Mouse (Mus musculus) gastrocnemius, postnatal 14 days (tissue): ENCODE results near the gene Zdhhc7. TPM values are rescaled to one million over a fixed set of nuclear protein-coding genes. Genes with fewer than 3 reads are reported as not detected.

Experiments
- DNase-seq: peaks from one replicate; pipeline ENCODE4 v3.0.0; 2021; ENCODE audit warnings: mixed read lengths
- intact Hi-C: fragments of 180-260 bp; cut with DNase I; formaldehyde crosslinking; loops from one replicate; pipeline ENCODE4 v1.15.1; 2025; ENCODE audit warnings: low total_unique reads
- long read RNA-seq, 2 experiments: library from polyadenylated mRNA; stranded (forward); transcript quantifications; one replicate each; pipeline ENCODE4 v2.0.0; 2021
- total RNA-seq, 2 experiments: library from RNA; stranded (reverse); gene quantifications; 2 replicates each; pipeline ENCODE4 v1.2.3; 2021

Zdhhc7 gene
- total RNA-seq: 10 to 100 TPM; 21.0 to 21.2 TPM
- long read RNA-seq, experiment 1, transcript Zdhhc7-201 (8 exons, 3,069 nt): major isoform, 39 of 49 reads
- long read RNA-seq, experiment 1, partial matches to known transcripts: 1 of 49 reads
- long read RNA-seq, experiment 1, other reads (novel, unspliced or antisense): 9 of 49 reads
- long read RNA-seq, experiment 2, transcript Zdhhc7-201 (8 exons, 3,069 nt): major isoform, 35 of 48 reads
- long read RNA-seq, experiment 2, partial matches to known transcripts: 5 of 48 reads
- long read RNA-seq, experiment 2, other reads (novel, unspliced or antisense): 8 of 48 reads

DNA sequence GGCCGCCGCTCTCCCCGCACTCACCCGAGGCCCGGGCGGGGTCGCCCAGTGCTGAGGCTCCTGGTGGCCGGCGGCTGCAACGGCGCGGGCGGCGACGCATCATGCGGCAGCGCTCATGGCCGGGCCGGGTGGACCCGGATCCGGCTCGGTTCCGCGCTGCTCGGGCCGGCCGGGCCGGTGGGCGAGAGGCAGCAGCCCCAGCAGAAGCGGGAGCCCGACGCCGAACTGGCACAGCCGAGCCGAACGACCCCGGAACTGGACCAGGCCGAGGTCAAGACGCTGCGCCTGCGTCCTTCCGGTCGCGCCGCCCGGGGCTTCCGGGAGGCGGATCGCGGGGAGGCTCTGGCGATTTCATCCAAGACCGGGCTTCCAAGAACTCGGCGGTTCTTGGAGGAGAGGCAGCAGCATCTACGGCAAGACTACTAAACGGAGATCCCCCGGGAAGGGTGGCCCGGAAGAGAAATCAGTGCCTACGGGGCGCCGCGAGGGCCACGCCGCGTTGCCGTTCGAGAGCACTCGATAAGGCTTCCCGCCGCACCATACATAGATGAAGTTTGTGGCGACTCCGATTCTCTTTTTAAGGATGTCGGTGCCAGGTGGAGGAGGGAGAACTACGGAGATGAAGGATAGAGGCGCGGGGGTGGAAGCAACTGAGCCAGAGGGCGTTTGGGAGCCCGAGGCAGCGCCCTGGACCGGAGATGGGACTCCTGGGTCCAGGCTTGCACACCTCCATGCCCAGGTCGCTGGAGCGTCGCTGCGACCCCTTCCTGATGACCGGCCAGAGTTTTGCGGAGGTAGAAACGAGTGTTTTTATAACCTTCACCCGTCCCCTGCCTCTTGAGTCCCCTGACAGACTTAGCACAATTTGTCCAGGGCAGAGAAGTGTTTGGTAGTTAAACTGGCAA, at the start of gene Zdhhc7:
Gene Zdhhc7 (minus strand): TSS at position 415 of the 905 bp plus-strand sequence.
- DNase-seq: peak; percentile 85
- intact Hi-C loops: no loop called here

DNA sequence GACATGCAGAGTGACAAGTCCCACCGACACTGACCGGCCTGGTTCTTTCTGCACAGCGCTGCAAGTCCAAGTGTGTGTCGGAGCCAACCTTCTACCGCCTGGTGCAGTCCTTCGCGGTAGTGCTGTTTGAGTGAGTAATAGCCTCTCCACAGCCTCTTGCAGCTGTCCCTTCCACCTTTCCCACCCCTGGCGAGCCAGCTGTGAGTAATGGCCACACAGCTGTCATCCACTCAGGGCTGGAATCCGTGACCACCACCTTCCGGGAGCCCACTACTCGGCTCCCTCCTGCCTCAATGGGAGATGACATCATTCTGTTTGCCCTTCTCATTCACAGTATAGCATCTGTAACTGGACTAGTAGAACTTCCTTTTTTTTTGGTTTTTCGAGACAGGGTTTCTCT, 48.7 kb upstream of the Zdhhc7 start:
- intact Hi-C loops: no loop called here
- DNase-seq: no peak

DNA sequence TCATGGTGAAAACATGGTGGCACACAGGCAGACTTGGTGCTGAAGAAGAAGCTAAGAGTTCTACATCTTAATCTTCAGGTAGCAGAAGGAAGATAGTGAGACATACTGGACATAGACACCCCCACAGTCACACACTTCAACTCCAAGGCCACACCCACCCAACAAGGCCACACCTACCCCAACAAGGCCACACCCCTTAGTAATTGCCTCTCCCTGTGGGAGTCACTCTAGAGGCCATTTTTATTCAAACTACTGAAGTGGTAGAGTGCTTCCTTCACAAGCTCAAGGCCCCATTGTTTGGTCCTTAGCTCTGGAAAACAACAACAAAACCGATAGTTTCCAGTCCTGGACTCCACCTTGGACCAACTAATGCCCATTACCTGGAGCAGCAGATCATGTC, 44.8 kb upstream of the Zdhhc7 start:
- DNase-seq: no peak
- intact Hi-C loops: no loop called here

DNA sequence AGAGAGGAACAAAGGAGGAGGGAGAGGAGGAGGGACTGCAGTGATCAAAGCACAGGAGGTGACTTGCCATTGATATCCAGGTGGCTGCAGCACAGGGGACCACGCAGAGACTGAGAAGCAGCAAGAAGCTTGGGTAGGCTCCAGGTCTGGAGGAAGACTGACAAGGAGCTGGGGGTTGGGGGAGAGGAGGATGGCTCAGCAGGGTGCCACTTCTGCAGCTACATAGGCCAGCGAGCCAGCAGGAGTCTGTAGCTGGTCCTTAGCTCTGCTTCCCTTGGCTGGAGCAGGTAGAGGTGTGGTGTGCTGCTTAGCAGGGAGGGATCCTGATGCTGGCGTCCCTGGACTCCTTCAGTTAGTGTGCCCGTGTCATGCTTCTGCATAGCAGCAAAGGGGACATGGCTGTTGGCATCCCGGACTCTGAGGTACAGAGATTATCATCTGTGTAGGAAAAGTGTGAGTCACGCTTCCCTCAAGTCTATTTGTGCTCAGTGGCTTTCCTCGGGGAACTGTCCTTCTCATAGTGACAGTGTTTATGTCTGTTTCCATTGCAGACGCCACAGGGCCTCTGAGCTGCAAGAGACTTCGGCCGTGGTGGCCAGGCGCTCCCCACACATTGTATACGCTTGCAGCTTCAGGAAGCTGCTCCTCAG, 43.5 kb upstream of the Zdhhc7 start:
- DNase-seq: no peak
- intact Hi-C loops: no loop called here

DNA sequence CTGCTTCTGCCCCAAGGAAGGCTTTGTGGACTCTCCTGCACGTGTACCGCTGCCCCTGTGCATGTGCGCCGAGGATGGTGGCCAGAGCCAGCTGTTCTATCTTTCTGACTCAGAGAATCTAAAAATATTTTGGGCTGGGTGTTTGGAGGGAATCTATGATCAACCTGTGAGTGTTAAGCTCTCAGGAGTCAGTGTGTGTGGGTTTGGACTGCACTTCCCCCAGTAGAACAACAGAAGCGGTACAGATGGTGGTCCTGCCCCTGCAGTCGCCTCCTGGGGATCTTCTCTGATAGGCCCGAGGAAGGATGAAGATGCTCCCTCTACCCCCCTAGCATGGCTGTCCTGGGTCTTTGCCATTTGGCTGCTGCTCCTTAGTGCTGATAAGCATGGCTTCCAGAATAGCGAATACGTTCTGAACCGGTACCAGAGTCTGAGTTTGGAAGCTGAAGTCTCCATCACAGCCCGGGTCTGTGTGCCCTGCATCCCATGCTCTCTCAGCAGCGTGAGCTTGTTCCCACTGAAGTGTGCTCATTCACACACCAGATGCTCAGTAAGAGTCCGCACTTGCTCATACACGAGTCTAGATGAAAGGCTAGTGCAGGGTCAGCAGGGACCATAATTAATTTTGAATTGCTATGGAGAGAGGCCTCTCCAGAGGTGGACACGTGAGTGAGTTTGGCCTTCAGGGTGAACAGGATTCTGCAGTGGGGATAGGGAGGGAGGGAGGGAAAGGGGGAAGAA, 42.8 kb upstream of the Zdhhc7 start:
- intact Hi-C loops: no loop called here
- no peak for DNase-seq

DNA sequence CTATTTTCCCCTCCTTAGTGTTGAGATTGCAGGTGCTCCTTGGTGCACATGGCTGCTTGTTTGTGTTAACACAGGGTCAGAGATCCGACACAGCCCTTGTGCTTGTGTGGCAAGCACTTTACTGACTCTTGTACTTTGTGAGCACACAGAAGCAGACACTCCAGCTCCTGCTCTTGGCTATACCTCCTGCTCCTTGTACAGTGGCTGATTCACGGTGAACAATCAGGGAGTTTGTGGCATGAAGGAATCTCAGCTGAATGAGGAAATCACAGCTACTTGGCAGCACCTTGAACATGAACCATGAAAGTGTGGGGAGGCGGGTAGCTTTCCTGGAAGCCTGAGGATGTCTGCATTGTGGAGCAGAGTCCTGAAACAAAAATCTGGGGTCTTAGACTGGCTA, 39.5 kb upstream of the Zdhhc7 start:
- intact Hi-C loops: no loop called here

DNA sequence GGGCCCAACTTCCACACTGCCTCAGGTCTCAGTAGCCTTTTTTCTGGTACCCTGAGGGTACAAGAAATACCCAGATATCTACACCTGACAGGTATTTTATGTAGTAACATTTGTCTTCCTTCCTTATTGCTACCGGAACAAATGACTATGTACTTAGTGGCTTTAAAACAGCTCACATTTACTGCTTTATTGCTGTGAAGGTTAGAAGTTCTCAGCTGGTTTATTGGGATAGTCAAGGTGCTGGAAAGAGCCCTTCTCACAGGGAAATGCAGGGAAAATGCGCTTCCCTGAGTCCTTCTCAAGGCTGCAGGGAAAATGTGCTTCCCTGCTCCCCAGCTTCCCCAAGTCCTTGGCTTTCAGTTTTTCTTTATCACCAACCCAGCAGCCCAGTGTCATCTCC, 37.7 kb upstream of the Zdhhc7 start:
- intact Hi-C loops: no loop called here

More for the DNA sequence above, 39.5 kb upstream of the Zdhhc7 start:
- DNase-seq: no peak

DNA sequence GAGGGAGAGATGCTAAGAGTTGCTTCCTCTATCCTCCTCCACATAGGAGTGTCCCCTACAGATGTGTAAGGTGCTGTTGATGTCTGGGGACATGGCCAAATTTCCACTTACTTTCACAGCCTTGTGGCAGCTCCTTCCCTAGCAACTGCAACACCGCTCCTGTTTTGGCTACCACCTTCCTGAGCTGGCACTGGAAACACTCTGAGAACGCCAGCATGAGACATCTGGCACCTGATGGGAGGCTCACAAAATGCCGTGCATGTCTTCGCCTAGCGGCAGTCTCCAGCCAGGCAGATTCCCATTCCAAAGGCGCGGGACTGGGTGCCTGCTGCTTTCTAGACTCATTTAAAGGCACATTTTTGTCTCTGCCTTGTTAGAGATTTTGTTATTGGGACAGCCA, 35.3 kb upstream of the Zdhhc7 start:
- DNase-seq: peak; percentile 53
- intact Hi-C loops: no loop called here

More for the DNA sequence above, 37.7 kb upstream of the Zdhhc7 start:
- DNase-seq: no peak

DNA sequence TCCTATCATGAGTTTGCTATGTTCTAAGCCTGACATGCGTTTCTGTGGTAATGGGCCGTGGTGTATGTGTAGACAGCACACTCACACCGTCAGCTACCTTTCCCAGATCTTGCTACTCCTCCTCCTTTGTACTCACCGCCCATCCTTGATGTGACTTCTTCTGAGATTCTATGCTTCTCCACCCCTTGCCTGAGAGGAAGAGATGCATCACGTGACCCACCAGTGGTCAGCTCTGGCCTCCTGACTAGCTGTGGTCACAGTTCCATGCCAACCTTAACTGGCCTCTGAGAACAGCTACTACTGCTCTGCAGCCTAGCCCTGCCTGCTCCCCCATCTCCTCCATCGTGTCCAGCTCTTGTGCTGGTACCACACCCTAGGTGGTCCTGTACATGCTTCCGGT, 34.4 kb upstream of the Zdhhc7 start:
- DNase-seq: no peak
- intact Hi-C loops: no loop called here

DNA sequence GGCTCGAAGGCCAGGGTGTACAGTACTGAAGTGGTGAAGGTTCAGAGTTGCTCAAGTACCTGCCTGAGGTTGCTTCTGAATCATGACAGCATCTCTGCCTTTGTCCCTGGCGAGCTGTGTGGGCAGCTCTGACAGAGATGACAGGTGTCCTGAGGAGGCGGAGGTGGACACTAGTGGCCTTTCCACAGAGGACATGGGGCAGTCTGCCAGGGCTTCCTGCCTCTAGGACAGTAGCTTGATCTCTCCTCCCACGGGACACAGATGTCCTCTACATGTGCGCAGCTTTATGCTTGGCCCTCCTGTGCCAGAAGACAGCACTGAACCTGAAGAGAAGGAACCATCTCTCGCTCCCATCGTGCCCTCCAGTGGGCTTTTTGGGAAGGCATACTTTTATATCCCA, 31.9 kb upstream of the Zdhhc7 start:
- intact Hi-C loops: no loop called here

DNA sequence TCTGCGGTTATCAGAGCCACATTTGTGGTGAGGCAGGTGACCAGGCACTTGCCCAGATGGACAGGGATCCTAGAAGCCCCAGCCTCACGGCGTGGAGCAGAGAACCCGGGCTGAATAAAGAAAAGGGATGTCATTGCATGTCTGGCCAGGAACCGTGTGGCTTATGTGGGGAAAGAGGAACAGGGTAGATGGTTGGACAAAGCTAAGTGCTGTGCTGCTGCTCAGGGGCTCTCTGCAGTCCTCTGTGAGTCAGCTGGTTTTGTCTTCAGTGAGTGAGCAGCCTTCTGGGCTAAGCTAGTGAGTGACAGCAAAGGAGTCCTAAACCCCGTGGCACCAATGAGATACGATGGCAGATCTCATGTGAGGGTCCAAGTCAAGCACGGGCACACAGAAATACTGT, 29.9 kb upstream of the Zdhhc7 start:
- no peak for DNase-seq
- intact Hi-C loops: no loop called here

More for the DNA sequence above, 31.9 kb upstream of the Zdhhc7 start:
- no peak for DNase-seq

DNA sequence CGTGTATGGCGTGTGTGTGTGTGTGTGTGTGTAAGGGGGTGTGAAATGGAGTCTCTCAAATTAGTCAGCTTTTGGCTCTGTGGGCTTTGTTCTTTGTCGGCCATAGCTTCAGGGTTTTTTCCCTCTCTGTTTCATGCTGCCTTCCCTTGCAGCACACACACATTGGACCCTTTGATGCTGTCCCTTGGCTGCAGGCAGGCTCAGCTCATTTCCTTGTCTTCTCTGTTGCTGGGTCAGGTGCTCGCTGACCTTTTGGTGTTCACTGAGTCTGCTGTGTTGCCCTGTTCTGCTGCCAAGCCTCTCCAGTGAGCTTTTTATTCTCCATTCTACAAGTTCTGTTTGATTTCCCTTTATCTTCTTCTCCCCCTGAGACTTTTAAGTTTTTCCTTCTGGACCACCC, 28.3 kb upstream of the Zdhhc7 start:
- intact Hi-C loops: no loop called here
- no peak for DNase-seq

DNA sequence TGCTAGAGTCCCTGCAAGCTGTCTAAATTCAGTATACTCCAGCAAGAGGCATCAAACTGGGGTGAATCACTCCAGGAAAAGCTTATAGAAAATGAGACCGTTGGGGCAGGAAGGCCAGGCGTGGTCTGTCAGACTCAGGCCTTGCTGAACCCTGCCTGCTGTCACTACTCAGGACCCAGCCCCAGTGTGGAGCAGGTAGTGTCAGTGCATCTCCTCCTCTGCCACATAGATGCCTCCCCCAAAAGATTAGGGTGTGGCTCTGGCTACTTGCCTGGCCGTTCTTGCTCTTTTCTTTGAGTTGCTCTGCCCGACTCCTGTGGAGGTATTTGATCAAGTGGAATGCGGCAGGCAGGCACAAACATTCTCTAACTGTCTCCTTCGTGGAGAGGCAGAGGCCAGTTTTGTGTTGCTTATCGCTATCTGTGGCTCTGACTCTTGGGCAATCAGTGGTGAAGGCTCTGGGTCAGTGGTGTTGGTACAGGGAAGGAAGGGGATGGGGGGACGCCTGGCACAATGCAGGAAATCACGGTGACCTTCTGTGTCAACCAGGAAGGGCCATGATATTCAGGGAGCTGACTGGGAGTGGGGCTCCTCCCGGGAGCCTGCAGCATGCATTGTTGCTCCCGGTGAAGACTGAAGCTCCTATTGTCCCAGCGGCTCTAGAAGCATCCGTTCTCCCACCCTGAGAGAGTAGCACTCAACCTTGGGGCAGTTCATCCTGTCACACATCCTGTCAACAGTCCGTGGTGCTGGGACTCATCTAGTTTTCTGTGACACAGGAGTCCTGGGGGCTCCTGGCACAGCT, 25.3 kb upstream of the Zdhhc7 start:
- DNase-seq: no peak
- intact Hi-C loops: no loop called here

DNA sequence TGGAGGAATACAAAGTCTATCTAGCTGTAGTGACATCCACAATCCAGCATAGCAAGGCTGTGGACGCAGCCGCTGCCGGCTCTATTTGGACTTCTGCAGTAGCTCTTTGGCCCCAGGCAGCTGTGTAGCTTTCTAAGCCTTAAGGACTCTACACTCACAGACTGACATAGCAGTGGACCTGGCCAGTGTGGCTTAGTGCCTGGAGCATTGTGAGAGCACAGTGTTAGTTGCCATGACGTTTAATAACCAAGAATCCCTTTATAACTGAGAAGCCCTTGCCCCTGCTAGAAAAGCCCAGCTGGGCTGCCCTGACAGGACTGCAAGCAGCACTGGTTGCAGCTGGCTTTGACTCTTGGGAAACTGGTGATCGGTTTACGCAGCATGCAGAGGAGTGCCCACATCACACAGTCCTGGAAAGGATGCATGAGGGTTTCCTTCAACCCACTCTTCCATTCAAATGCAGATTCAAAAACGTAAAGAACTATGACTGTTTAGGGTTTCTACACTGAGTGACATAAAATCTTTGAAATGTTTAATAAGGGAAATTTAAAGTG, 23.6 kb upstream of the Zdhhc7 start:
- no peak for DNase-seq
- intact Hi-C loops: no loop called here

DNA sequence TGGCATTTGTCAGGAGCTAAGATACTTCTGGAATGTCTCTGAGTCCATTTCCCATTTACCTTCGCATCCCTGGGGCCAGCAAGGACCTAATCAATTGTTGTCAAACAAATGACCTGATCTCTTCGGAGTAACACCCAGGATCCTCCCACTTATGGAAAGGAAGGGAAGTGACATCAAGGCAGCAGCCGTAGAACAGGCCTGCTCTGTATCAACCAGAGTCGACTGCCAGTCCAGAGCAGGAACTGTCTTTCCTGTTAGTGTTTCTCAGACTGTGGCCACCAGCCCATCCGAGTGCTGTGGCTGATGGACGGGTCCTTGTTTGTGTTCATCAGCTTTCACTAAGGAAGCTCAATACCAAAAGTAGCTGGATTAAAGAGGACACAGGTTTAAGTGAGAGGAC, 23.0 kb upstream of the Zdhhc7 start:
- no peak for DNase-seq
- intact Hi-C loops: no loop called here

DNA sequence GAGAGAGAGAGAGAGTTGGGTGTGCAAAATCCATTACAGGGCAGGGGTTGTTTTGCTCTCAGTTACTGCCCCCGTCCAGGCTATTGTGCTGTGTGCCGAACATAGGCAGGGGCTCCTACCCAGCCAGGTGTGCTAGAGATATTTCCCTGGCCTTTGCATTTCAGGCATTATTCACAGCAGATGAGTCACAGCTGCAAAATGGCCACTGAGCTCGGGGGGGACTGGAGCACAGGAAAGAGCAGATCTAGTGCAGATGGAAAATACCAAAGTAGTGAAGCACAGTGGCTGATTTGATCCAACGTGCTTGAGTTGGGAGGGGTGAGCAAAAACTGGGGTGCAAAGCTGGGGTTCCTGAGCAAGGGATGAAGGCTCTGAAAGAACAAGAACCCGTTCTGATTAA, 19.7 kb upstream of the Zdhhc7 start:
- intact Hi-C loops: no loop called here
- no peak for DNase-seq

DNA sequence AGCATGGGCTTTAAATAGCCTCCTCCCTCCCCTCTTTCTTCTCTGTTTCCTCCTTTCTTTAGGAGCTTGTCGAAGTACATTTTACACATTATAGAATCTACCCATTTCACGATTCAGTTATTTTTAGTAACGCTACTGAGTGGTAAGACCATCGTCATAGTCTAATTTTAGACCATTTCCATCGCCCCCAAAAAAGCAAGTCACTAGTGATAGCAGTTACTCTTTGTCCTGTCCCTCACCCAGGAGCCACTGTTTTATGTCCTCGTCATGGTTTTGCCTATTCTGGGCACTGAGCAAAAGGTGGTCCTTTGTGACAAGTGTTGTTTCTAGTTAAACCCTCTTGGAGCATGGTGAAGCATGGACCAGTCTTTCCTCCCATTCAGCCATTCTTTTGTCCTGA, 18.6 kb upstream of the Zdhhc7 start:
- DNase-seq: no peak
- intact Hi-C loops: no loop called here

DNA sequence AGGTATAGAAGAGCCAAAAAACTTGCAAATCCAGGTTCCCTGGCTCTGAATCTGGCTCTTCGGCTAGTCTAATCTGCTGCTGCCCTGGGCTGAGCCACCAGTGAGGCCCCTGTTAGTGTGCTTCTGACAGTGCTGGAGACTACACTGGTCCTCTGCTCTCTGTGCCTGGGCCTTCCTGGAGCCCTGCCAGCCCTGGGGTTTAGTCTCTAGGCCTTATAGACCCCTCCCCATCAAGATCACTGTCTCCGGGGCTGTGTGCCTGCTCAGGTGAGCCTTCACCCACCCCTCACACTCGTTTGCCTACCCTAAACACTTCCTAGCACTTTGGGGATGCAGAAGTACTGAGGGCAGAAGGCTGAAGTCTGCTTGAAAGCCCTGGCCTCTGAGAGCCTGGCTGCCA, 18.1 kb upstream of the Zdhhc7 start:
- intact Hi-C loops: no loop called here
- DNase-seq: no peak

DNA sequence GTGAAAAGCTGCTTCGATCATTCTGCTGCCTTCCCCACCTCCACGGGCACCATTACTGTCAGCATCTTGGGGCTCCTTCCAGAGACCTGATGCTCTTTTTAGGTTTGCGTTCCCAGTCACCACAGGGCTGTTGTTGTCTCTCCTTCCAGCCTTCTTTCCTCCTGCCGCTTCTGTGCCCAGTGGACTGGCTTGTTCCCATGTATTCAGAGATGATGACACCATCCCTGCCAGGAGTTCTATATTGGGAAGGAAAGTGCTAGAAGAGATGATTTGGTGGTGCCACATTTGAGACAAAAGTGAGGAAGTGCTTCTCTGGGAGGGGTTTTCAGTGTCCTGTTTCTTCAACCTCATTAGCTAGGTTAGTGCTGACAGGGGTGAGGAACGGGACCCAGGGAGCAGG, 17.6 kb upstream of the Zdhhc7 start:
- no peak for DNase-seq
- intact Hi-C loops: no loop called here
